Mouse (Mus musculus): ENCODE measurements around the gene Krtdap. TPM values are rescaled to one million over a fixed set of nuclear protein-coding genes. Genes with fewer than 3 reads are reported as not detected.

The Krtdap gene
- polyA plus RNA-seq, 2 experiments = not detected

- H3K9ac ChIP-seq (replicated peaks) = no peak overlapping the region
- peak overlapping the region; percentile 11; the same call in 1 of the 2 replicates for H3K4me2 ChIP-seq (ENCODE audit: low read depth)
- ATAC-seq (ENCODE audit: insufficient read depth) (peak; percentile 53; the same call in 1 of the 2 replicates), DNase-seq (ENCODE audit: low read depth in 3 of 3, low spot score in 3 of 3) (no peak)
- H3K9me3 ChIP-seq (ENCODE audit: control insufficient read depth, low read length) = no peaks in the 10 kb centered on the region
- no peaks in the 10 kb centered on the region for H3K27me3 ChIP-seq (ENCODE audit: control insufficient read depth, insufficient read depth, low read length)
- WGBS (ENCODE audit: insufficient replicate concordance) = 7% methylated on average over 9 of the region's 9 CpGs
- no peaks in the 10 kb centered on the region for H3K36me3 ChIP-seq (replicated peaks; ENCODE audit: control insufficient read depth, insufficient read depth, low read depth)
- H3K27ac ChIP-seq = no peak overlapping the region; the same call in 1 of the 2 replicates
- H3K4me3 ChIP-seq (ENCODE audit: insufficient read depth in 1 of 2, low read depth in 2 of 2, low read length in 2 of 2) = no peak overlapping the region
- peaks cover 0 to 10% of the 10 kb centered on the region in 2 experiments; a peak in 1 of 4 replicates for H3K4me1 ChIP-seq (replicated peaks; ENCODE audit: control insufficient read depth in 2 of 2, insufficient read depth in 2 of 2, low read length in 1 of 2)
- no peak for TF ChIP-seq EP300 (IDR thresholded peaks at IDR 0.05; ENCODE audit: low read depth)
- TF ChIP-seq CTCF (IDR thresholded peaks at IDR 0.05; ENCODE audit: low read depth) = no peak
Measured at GRCm38 (mm10) chr7:30811757-30812290, 24.1 kb downstream of the Krtdap start.

- Histone ChIP-seq H3K9me3 (ENCODE audit: control insufficient read depth, low read length) (no peaks in the 10 kb centered on the region), H3K27ac (no peak overlapping the region), H3K9ac (replicated peaks) (no peak overlapping the region), H3K4me1 (replicated peaks; ENCODE audit: control insufficient read depth in 2 of 2, insufficient read depth in 2 of 2, low read length in 1 of 2) (peaks cover 0 to 10% of the 10 kb centered on the region in 2 experiments; a peak in 1 of 4 replicates), H3K27me3 (ENCODE audit: control insufficient read depth, insufficient read depth, low read length) (no peaks in the 10 kb centered on the region), H3K36me3 (replicated peaks; ENCODE audit: control insufficient read depth, insufficient read depth, low read depth) (no peaks in the 10 kb centered on the region), H3K4me3 (ENCODE audit: insufficient read depth in 1 of 2, low read depth in 2 of 2, low read length in 2 of 2) (no peak overlapping the region), H3K4me2 (ENCODE audit: low read depth) (0 out of 2 replicates have a peak overlapping the region, but pooled peaks have one; percentile 11)
- 18% methylated on average over 6 of the region's 6 CpGs for WGBS (ENCODE audit: insufficient replicate concordance)
- TF ChIP-seq CTCF (IDR thresholded peaks at IDR 0.05; ENCODE audit: low read depth) (no peak), EP300 (IDR thresholded peaks at IDR 0.05; ENCODE audit: low read depth) (no peak)
- ATAC-seq (ENCODE audit: insufficient read depth) (peak; percentile 69; the same call in 1 of the 2 replicates), DNase-seq (ENCODE audit: low read depth in 3 of 3, low spot score in 3 of 3) (peak in 1 of 3 experiments; percentile 17)
Measured at GRCm38 (mm10) chr7:30812291-30812807, 24.7 kb downstream of the Krtdap start.

GRCm38 (mm10) chr7:30820131-30820530 is 32.4 kb downstream of the Krtdap start:
- ATAC-seq (ENCODE audit: insufficient read depth) = no peak

GRCm38 (mm10) chr7:30820854-30821445 is 33.3 kb downstream of the Krtdap start:
- H3K9ac ChIP-seq (replicated peaks) = no peak overlapping the region
- H3K4me3 ChIP-seq (ENCODE audit: insufficient read depth in 1 of 2, low read depth in 2 of 2, low read length in 2 of 2) = no peak overlapping the region

More at GRCm38 (mm10) chr7:30820131-30820530, 32.4 kb downstream of the Krtdap start:
- Histone ChIP-seq H3K9ac (replicated peaks) (no peak overlapping the region), H3K27ac (no peak overlapping the region), H3K27me3 (ENCODE audit: control insufficient read depth, insufficient read depth, low read length) (no peaks in the 10 kb centered on the region), H3K9me3 (ENCODE audit: control insufficient read depth, low read length) (no peaks in the 10 kb centered on the region), H3K36me3 (replicated peaks; ENCODE audit: control insufficient read depth, insufficient read depth, low read depth) (no peaks in the 10 kb centered on the region), H3K4me2 (ENCODE audit: low read depth) (no peak overlapping the region; the same call in 1 of the 2 replicates), H3K4me3 (ENCODE audit: insufficient read depth in 1 of 2, low read depth in 2 of 2, low read length in 2 of 2) (no peak overlapping the region), H3K4me1 (replicated peaks; ENCODE audit: control insufficient read depth in 2 of 2, insufficient read depth in 2 of 2, low read length in 1 of 2) (peaks cover 0 to 8% of the 10 kb centered on the region in 2 experiments; a peak in 3 of 4 replicates)
- 38% methylated on average over 6 of the region's 6 CpGs for WGBS (ENCODE audit: insufficient replicate concordance)
- TF ChIP-seq CTCF (IDR thresholded peaks at IDR 0.05; ENCODE audit: low read depth) = no peak
- no peak for TF ChIP-seq EP300 (IDR thresholded peaks at IDR 0.05; ENCODE audit: low read depth)
- no peak for DNase-seq (ENCODE audit: low read depth in 3 of 3, low spot score in 3 of 3)

GRCm38 (mm10) chr7:30821532-30821931 is 33.8 kb downstream of the Krtdap start:
- Histone ChIP-seq H3K4me1 (replicated peaks; ENCODE audit: control insufficient read depth in 2 of 2, insufficient read depth in 2 of 2, low read length in 1 of 2) (peaks cover 0 to 8% of the 10 kb centered on the region in 2 experiments; a peak in 3 of 4 replicates), H3K27ac (no peak overlapping the region), H3K36me3 (replicated peaks; ENCODE audit: control insufficient read depth, insufficient read depth, low read depth) (no peaks in the 10 kb centered on the region), H3K27me3 (ENCODE audit: control insufficient read depth, insufficient read depth, low read length) (no peaks in the 10 kb centered on the region), H3K4me3 (ENCODE audit: insufficient read depth in 1 of 2, low read depth in 2 of 2, low read length in 2 of 2) (no peak overlapping the region), H3K9ac (replicated peaks) (no peak overlapping the region), H3K9me3 (ENCODE audit: control insufficient read depth, low read length) (no peaks in the 10 kb centered on the region), H3K4me2 (ENCODE audit: low read depth) (no peak overlapping the region)
- 27% methylated on average over 5 of the region's 5 CpGs for WGBS (ENCODE audit: insufficient replicate concordance)
- DNase-seq (ENCODE audit: low read depth in 3 of 3, low spot score in 3 of 3) (no peak), ATAC-seq (ENCODE audit: insufficient read depth) (no peak)
- TF ChIP-seq EP300 (IDR thresholded peaks at IDR 0.05; ENCODE audit: low read depth) = no peak
- TF ChIP-seq CTCF (IDR thresholded peaks at IDR 0.05; ENCODE audit: low read depth) = no peak

More at GRCm38 (mm10) chr7:30820854-30821445, 33.3 kb downstream of the Krtdap start:
- TF ChIP-seq EP300 (IDR thresholded peaks at IDR 0.05; ENCODE audit: low read depth) (no peak), CTCF (IDR thresholded peaks at IDR 0.05; ENCODE audit: low read depth) (no peak)
- ATAC-seq (ENCODE audit: insufficient read depth) (no peak), DNase-seq (ENCODE audit: low read depth in 3 of 3, low spot score in 3 of 3) (no peak)
- no peaks in the 10 kb centered on the region for H3K36me3 ChIP-seq (replicated peaks; ENCODE audit: control insufficient read depth, insufficient read depth, low read depth)
- 18% methylated on average over 7 of the region's 7 CpGs for WGBS (ENCODE audit: insufficient replicate concordance)
- no peaks in the 10 kb centered on the region for H3K27me3 ChIP-seq (ENCODE audit: control insufficient read depth, insufficient read depth, low read length)
- no peak overlapping the region for H3K4me2 ChIP-seq (ENCODE audit: low read depth)
- no peaks in the 10 kb centered on the region for H3K9me3 ChIP-seq (ENCODE audit: control insufficient read depth, low read length)
- H3K4me1 ChIP-seq (replicated peaks; ENCODE audit: control insufficient read depth in 2 of 2, insufficient read depth in 2 of 2, low read length in 1 of 2) = peaks cover 0 to 8% of the 10 kb centered on the region in 2 experiments; a peak in 3 of 4 replicates
- H3K27ac ChIP-seq = no peak overlapping the region

Data from liver, embryonic 14.5 days (tissue).